Comparison of ENCODE assay signal across 8 mouse cellular contexts in the genomic region with DNA sequence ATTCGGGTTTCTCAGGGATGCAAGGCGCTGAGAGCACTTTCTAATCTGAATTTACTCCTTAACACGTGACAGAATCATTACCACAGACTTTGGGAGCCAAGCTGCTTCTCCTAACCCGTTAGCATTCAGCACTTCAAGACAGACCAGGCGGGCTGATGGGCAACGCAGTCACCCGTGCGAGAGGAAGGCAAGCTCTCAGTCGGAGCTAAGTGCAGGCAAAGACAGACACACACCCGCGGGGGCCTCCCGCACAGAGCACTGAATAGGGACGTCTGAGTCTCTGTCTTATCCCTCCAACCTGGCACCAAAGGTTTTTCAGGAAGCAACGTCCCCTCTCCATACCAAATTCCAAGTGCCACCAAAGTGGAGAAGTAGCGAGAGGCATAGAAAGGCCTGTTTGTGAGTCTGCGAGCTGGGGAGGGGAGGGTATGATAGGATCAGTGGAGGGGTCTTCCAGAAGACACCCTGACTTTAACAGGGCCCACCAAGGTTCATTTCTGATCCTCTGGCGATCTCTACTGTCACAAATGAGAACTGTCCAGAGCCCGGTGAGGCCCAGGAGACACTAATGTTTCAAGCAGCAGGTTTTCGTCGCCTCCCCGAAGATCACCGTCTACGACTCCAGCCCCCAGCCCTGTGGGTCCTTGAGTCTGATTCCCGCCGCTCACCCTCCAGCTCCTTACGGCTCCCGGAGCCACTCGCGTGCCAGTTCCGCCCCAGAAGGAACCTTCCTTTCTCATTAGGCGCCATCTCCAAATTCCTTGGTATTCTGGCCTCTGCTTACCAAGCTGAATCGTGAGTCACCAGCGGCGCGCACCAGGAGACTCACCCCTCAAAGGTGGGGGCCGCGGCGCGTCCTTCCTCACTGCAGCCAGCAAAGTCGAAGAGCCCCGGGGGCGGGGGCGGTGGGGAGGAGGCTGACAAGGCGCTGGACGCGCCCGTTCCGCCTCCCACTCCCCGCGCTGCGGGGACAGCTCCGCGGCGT. TPM values are rescaled to one million over a fixed set of nuclear protein-coding genes. Genes with fewer than 3 reads are reported as not detected.
DNase-seq lines count a peak whose midpoint lies in the region; ATAC-seq lines count a peak whose summit lies in the region.

A gene (minus strand): TSS at position 973 of the 985 bp plus-strand sequence.

- peaks cover 20% of the 10 kb centered on the region for H3K4me1 ChIP-seq in heart, embryonic 12.5 days (replicated peaks)
- peaks cover 22% of the 10 kb centered on the region for H3K4me1 ChIP-seq in forebrain, embryonic 16.5 days (replicated peaks; ENCODE audit: control insufficient read depth, insufficient read depth, low read length)

- peak within 1 kb of the TSS; percentile 39; the same call in 1 of the 2 replicates for H3K9ac ChIP-seq in heart, embryonic 12.5 days
- H3K9ac ChIP-seq in forebrain, embryonic 16.5 days (replicated peaks; ENCODE audit: low read depth, low read length), result no peak within 1 kb of the TSS; the same call in 1 of the 2 replicates

- no peaks in the 10 kb centered on the region for H3K9me3 ChIP-seq in heart, embryonic 12.5 days (replicated peaks)
- no peaks in the 10 kb centered on the region for H3K9me3 ChIP-seq in forebrain, embryonic 16.5 days (ENCODE audit: control insufficient read depth, low read length)

- WGBS in heart, embryonic 12.5 days, result under 1% methylated on average over 53 of the region's 54 CpGs
- WGBS in forebrain, embryonic 16.5 days, result under 1% methylated on average over 53 of the region's 54 CpGs

- peak within 1 kb of the TSS; percentile 49 for H3K4me3 ChIP-seq in heart, embryonic 12.5 days
- peak within 1 kb of the TSS; percentile 31 for H3K4me3 ChIP-seq in forebrain, embryonic 16.5 days (replicated peaks; ENCODE audit: low read length)

- no peak within 1 kb of the TSS for H3K27ac ChIP-seq in heart, embryonic 12.5 days (ENCODE audit: poor library complexity, severe bottlenecking)
- H3K27ac ChIP-seq in forebrain, embryonic 16.5 days (ENCODE audit: low read length), result no peak within 1 kb of the TSS

- 0 out of 2 replicates have a peak, but pooled peaks have one; percentile 30 for ATAC-seq in heart, embryonic 12.5 days (ENCODE audit: insufficient number of reproducible peaks, low FRiP score)
- peak; percentile 30 for ATAC-seq in forebrain, embryonic 16.5 days
- peak; percentile 24; the same call in 1 of the 2 replicates for ATAC-seq in megakaryocyte progenitor cell, adult 5-6 weeks (replicated peaks; ENCODE audit: poor library complexity)
- ATAC-seq in erythroid progenitor cell, adult 5-6 weeks (replicated peaks; ENCODE audit: low FRiP score, poor library complexity, severe bottlenecking), result no peak

- H3K4me2 ChIP-seq in heart, embryonic 12.5 days, result peak within 1 kb of the TSS; percentile 81
- peak within 1 kb of the TSS; percentile 42 for H3K4me2 ChIP-seq in forebrain, embryonic 16.5 days (ENCODE audit: low read length)

- H3K27me3 ChIP-seq in heart, embryonic 12.5 days (replicated peaks), result peaks cover 96% of the 10 kb centered on the region
- H3K27me3 ChIP-seq in forebrain, embryonic 16.5 days (replicated peaks; ENCODE audit: control insufficient read depth, insufficient read depth, low read length), result peaks cover 92% of the 10 kb centered on the region

- DNase-seq in heart, postnatal 4 days, result no peak
- peak; percentile 66 for DNase-seq in R1 (ENCODE audit: low read depth, low spot score)
- no peak for DNase-seq in cerebellum, postnatal 4 days (ENCODE audit: low spot score in 2 of 2)
- no peak for DNase-seq in kidney, adult 8-10 months

- no peaks in the 10 kb centered on the region for H3K36me3 ChIP-seq in heart, embryonic 12.5 days
- H3K36me3 ChIP-seq in forebrain, embryonic 16.5 days (ENCODE audit: control insufficient read depth, insufficient read depth), result no peaks in the 10 kb centered on the region

RNA-seq across cellular contexts. Expression of the gene that starts here (rescaled TPM):
- not detected in 2 replicates for polyA plus RNA-seq in heart, embryonic 12.5 days (2016; fragmentation: Nextera tagmentation; extraction: Ambion mirVana)
- total RNA-seq in heart, postnatal 4 days (2021), result not detected
- 1.2 and 1.4 TPM in 2 replicates for polyA plus RNA-seq in forebrain, embryonic 16.5 days (2015; fragmentation: Nextera tagmentation; extraction: Ambion mirVana)
- not detected in 2 replicates for total RNA-seq in megakaryocyte progenitor cell, adult 5-6 weeks (2015)
- not detected in 2 replicates for total RNA-seq in megakaryocyte progenitor cell, adult 5-6 weeks (2017)
- total RNA-seq in erythroid progenitor cell, adult 5-6 weeks (2015; ENCODE audit: low replicate concordance), result not detected in 2 replicates
- not detected in 2 replicates for total RNA-seq in erythroid progenitor cell, adult 5-6 weeks (2017; ENCODE audit: low replicate concordance)

Comparison
In these comparisons a context has a peak if more than half of its experiments do, and no peak if none do; other contexts are left out.
1. Peak in ATAC-seq, H3K4me3 ChIP-seq, H3K9ac ChIP-seq and H3K4me2 ChIP-seq in heart, embryonic 12.5 days; RNA of the gene not detected or under 1 TPM.
2. Peak in ATAC-seq in megakaryocyte progenitor cell, adult 5-6 weeks; RNA of the gene not detected or under 1 TPM.